Mouse (Mus musculus) hindbrain, embryonic 13.5 days (tissue): Measurements from ENCODE around the gene Gadd45gip1. TPM values are rescaled to one million over a fixed set of nuclear protein-coding genes. Genes with fewer than 3 reads are reported as not detected.

ENCODE experiments used
- ATAC-seq: fragments of 200-750 bp; cut with Nextera tagmentation; 2 replicates; pipeline ENCODE4 v1.8.0; 2017; ENCODE audit warnings: moderate TSS enrichment; ENCODE audit not compliant: low FRiP score
- H3K27ac ChIP-seq: fragments of 300-500 bp; sonication (generic); 2 replicates; pipeline ENCODE4 v1.5.1; 2015; ENCODE audit warnings: inconsistent platforms, mild to moderate bottlenecking, moderate library complexity
- H3K27me3 ChIP-seq: fragments of 300-500 bp; sonication (generic); 2 replicates; pipeline ENCODE4 v1.6.1; 2015; ENCODE audit warnings: mild to moderate bottlenecking, inconsistent platforms
- H3K36me3 ChIP-seq: fragments of 300-500 bp; sonication (generic); 2 replicates; pipeline ENCODE4 v1.6.1; 2015; ENCODE audit warnings: mild to moderate bottlenecking, inconsistent platforms
- H3K4me1 ChIP-seq: fragments of 300-500 bp; sonication (generic); replicated peaks from 2 replicates; pipeline ENCODE4 v1.6.1; 2015; ENCODE audit warnings: inconsistent platforms
- H3K4me2 ChIP-seq: fragments of 300-500 bp; sonication (generic); 2 replicates; pipeline ENCODE4 v1.6.1; 2015; ENCODE audit warnings: inconsistent platforms, mild to moderate bottlenecking, moderate library complexity
- H3K4me3 ChIP-seq: fragments of 300-500 bp; sonication (generic); 2 replicates; pipeline ENCODE4 v1.5.1; 2015; ENCODE audit warnings: mild to moderate bottlenecking, inconsistent platforms
- H3K9ac ChIP-seq: fragments of 300-500 bp; sonication (generic); 2 replicates; pipeline ENCODE4 v1.6.1; 2015; ENCODE audit warnings: mild to moderate bottlenecking, inconsistent platforms
- H3K9me3 ChIP-seq: fragments of 300-500 bp; sonication (generic); 2 replicates; pipeline ENCODE4 v1.6.1; 2016; ENCODE audit warnings: inconsistent platforms
- WGBS: fragments of 180-500 bp; shearing (Covaris S2); methylation state at CpG from one replicate; pipeline ENCODE4 v1.1.7; 2015; 5-methylcytosine and 5-hydroxymethylcytosine counted together
- polyA plus RNA-seq: library from polyadenylated mRNA; unstranded; fragments of >200 nt; fragmentation: Nextera tagmentation; extraction: Ambion mirVana; gene quantifications from 2 replicates; pipeline ENCODE4 v1.2.1, GENCODE M21; 2015

Gadd45gip1 gene
- polyA plus RNA-seq, 1 experiment from 2014 or later, result 37.3 TPM

- no peaks in the 10 kb centered on the region for H3K36me3 ChIP-seq
- H3K4me1 ChIP-seq, result peaks cover 88% of the 10 kb centered on the region
- H3K27ac ChIP-seq, result no peak overlapping the region
- H3K9ac ChIP-seq, result no peak overlapping the region
- ATAC-seq, result no peak
- 13% methylated on average over 11 of the region's 11 CpGs for WGBS
- H3K4me3 ChIP-seq, result no peak overlapping the region
- H3K9me3 ChIP-seq, result no peaks in the 10 kb centered on the region
- no peak overlapping the region for H3K4me2 ChIP-seq
- H3K27me3 ChIP-seq, result peaks cover 100% of the 10 kb centered on the region
Observed at GRCm38 (mm10) chr8:84788896-84789295, 42.4 kb upstream of the Gadd45gip1 start.

GRCm38 (mm10) chr8:84789345-84789744, 42.0 kb upstream of the Gadd45gip1 start:
- no peak overlapping the region for H3K4me2 ChIP-seq
- H3K4me3 ChIP-seq, result no peak overlapping the region
- peaks cover 100% of the 10 kb centered on the region for H3K27me3 ChIP-seq
- H3K36me3 ChIP-seq, result no peaks in the 10 kb centered on the region
- H3K9me3 ChIP-seq, result no peaks in the 10 kb centered on the region
- WGBS, result 36% methylated on average over 5 of the region's 5 CpGs
- no peak overlapping the region for H3K9ac ChIP-seq
- H3K27ac ChIP-seq, result no peak overlapping the region
- H3K4me1 ChIP-seq, result peaks cover 89% of the 10 kb centered on the region
- ATAC-seq, result no peak

DNA sequence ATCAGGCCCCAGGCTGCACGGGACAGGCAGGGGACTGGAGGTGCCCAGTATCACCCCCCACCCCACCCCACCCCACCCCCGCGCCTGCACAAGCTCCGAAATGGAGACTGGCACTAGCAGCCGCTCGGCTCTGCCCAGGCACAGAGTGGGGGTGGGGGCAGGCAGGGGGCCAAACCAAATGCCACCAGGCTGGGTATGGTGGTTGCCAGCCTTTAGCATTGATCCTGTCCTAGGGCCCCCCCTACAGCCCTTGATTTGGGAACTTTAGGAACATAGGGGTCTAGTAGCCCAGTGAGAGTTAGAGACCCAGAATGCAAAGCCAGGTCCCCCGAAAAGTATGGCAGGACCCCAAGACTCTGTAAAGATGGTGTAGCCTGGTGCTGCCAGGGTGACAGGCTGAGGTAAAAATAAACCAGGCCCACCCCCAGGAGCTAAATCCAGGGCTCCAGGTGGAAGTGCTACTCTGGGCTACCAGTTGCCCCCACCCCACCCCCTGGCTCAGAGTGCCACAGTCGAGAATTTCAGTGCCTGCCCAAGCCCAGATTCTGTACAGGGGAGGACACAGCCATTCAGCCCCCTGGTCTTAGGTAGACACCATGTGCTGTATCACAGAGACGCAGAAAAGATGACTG, 41.4 kb upstream of the Gadd45gip1 start:
- peaks cover 89% of the 10 kb centered on the region for H3K4me1 ChIP-seq
- peaks cover 100% of the 10 kb centered on the region for H3K27me3 ChIP-seq
- 72% methylated on average over 9 of the region's 9 CpGs for WGBS

DNA sequence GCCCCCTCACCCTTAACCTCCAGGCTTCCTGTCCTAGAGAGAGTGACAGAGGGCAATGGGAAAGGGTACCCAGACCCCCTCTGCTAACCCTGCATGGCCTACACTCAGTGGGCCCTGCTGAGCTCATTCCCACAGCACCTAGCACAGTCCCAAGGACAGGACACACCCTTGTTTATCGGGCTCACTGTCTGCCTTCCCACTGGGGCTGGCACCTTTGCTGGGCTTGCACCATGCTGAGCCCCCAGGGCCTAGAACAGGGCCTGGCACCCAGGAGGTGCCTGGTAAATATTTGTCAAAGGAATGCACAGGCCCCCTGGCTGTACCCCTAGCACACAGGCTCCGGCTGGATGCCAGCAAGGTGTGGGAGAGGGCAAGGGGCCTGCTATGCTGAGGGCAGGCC, 40.8 kb upstream of the Gadd45gip1 start:
- Histone ChIP-seq H3K27ac (no peak overlapping the region), H3K36me3 (no peaks in the 10 kb centered on the region), H3K4me1 (peaks cover 88% of the 10 kb centered on the region), H3K4me3 (no peak overlapping the region), H3K4me2 (no peak overlapping the region), H3K27me3 (peaks cover 100% of the 10 kb centered on the region), H3K9me3 (no peaks in the 10 kb centered on the region), H3K9ac (no peak overlapping the region)
- 76% methylated on average over 2 of the region's 2 CpGs for WGBS
- no peak for ATAC-seq

More for the DNA sequence above, 41.4 kb upstream of the Gadd45gip1 start:
- Histone ChIP-seq H3K36me3 (no peaks in the 10 kb centered on the region), H3K9me3 (no peaks in the 10 kb centered on the region), H3K4me2 (no peak overlapping the region), H3K4me3 (no peak overlapping the region), H3K27ac (no peak overlapping the region), H3K9ac (no peak overlapping the region)
- ATAC-seq, result no peak

GRCm38 (mm10) chr8:84792429-84792947, 38.8 kb upstream of the Gadd45gip1 start:
- Histone ChIP-seq H3K27ac (no peak overlapping the region), H3K4me2 (no peak overlapping the region), H3K27me3 (peaks cover 100% of the 10 kb centered on the region), H3K9ac (0 out of 2 replicates have a peak overlapping the region, but pooled peaks have one; percentile 13), H3K36me3 (no peaks in the 10 kb centered on the region), H3K4me1 (peaks cover 82% of the 10 kb centered on the region), H3K9me3 (no peaks in the 10 kb centered on the region), H3K4me3 (no peak overlapping the region)
- ATAC-seq, result no peak
- WGBS, result 81% methylated on average over 12 of the region's 12 CpGs

GRCm38 (mm10) chr8:84793134-84793533, 38.2 kb upstream of the Gadd45gip1 start:
- H3K9me3 ChIP-seq, result no peaks in the 10 kb centered on the region
- no peak for ATAC-seq
- H3K27ac ChIP-seq, result peak overlapping the region; percentile 92
- H3K4me3 ChIP-seq, result no peak overlapping the region
- peaks cover 100% of the 10 kb centered on the region for H3K27me3 ChIP-seq
- H3K4me2 ChIP-seq, result peak overlapping the region; percentile 33
- 80% methylated on average over 9 of the region's 9 CpGs for WGBS
- peaks cover 82% of the 10 kb centered on the region for H3K4me1 ChIP-seq
- no peaks in the 10 kb centered on the region for H3K36me3 ChIP-seq
- H3K9ac ChIP-seq, result no peak overlapping the region; the same call in 1 of the 2 replicates

DNA sequence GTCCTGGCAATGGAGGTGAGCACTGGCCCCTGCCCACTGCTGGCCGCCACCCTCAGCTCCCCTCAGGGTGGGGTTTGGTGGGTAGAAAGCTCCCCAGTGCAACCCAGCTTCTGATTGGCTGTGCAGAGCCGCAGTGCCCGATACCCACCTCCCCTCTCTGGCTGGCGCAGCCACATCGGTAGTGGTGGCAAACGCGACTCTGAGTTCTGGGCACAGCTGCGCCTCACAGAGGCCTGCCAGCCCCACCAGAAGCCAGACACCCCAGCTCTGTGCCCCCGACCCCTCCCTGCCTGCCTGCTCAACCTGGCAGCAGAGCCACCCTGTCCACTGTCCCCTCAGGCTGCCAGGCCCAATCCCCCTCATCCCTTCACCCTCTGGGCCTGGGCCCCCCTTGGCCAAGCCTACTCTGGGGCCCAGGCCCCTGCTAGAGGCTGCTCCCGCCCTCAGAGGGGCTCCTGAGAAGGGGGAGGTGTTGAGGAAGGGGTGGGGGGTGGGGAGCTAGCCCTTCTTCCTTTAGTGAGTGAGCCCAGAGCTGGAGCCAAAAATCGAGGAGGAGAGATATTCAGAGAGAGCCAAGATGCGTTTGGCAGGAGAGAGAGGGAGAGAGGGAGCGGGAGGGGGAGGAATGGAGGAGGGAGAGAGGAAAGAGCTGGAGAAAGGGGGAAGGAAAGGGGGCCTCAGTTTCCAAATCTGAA, 37.4 kb upstream of the Gadd45gip1 start:
- Histone ChIP-seq H3K4me2 (peak overlapping the region; percentile 33), H3K27ac (peak overlapping the region; percentile 92), H3K9ac (peak overlapping the region; percentile 43; the same call in 1 of the 2 replicates), H3K4me1 (peaks cover 83% of the 10 kb centered on the region), H3K4me3 (peak overlapping the region; percentile 9; the same call in 1 of the 2 replicates), H3K27me3 (peaks cover 100% of the 10 kb centered on the region), H3K9me3 (no peaks in the 10 kb centered on the region), H3K36me3 (no peaks in the 10 kb centered on the region)
- ATAC-seq, result peak; percentile 80
- WGBS, result 48% methylated on average over 13 of the region's 13 CpGs

GRCm38 (mm10) chr8:84794486-84794885, 36.8 kb upstream of the Gadd45gip1 start:
- WGBS, result 47% methylated on average over 7 of the region's 7 CpGs
- Histone ChIP-seq H3K27ac (peak overlapping the region; percentile 92), H3K9ac (peak overlapping the region; percentile 35; the same call in 1 of the 2 replicates), H3K9me3 (no peaks in the 10 kb centered on the region), H3K4me3 (no peak overlapping the region), H3K27me3 (peaks cover 100% of the 10 kb centered on the region), H3K36me3 (no peaks in the 10 kb centered on the region), H3K4me1 (peaks cover 83% of the 10 kb centered on the region), H3K4me2 (peak overlapping the region; percentile 29)
- ATAC-seq, result peak; percentile 43

DNA sequence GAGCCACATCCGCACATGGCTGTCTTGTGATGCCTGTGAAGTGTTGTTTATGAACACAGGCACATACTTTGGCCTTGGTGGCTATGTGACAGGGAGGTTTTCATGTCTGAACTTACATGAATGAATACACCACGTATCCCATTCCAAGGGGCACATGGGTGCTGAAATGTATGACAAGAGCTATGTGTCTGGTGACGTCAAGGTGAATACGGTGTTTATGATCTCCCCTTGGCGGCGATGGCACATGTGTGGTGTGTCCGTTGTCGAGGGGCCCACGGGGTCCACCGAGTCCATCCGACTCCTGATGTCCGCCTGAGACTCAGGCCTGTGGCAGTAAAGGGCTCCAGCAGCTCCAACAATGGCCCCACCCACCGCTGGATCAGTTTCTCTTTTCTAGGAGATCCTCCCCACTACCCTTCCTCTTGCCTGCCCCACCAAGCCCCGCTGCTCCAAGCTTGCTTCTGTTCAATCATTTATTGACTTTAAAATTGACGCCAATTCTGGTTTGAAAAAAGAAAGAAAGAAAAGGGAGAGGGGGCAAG, 34.0 kb upstream of the Gadd45gip1 start:
- H3K4me3 ChIP-seq, result no peak overlapping the region
- ATAC-seq, result no peak
- peak overlapping the region; percentile 88; the same call in 1 of the 2 replicates for H3K9ac ChIP-seq
- peaks cover 98% of the 10 kb centered on the region for H3K27me3 ChIP-seq
- H3K9me3 ChIP-seq, result no peaks in the 10 kb centered on the region
- WGBS, result 78% methylated on average over 15 of the region's 15 CpGs
- H3K4me1 ChIP-seq, result peaks cover 75% of the 10 kb centered on the region
- H3K27ac ChIP-seq, result no peak overlapping the region
- H3K4me2 ChIP-seq, result peak overlapping the region; percentile 76
- no peaks in the 10 kb centered on the region for H3K36me3 ChIP-seq

DNA sequence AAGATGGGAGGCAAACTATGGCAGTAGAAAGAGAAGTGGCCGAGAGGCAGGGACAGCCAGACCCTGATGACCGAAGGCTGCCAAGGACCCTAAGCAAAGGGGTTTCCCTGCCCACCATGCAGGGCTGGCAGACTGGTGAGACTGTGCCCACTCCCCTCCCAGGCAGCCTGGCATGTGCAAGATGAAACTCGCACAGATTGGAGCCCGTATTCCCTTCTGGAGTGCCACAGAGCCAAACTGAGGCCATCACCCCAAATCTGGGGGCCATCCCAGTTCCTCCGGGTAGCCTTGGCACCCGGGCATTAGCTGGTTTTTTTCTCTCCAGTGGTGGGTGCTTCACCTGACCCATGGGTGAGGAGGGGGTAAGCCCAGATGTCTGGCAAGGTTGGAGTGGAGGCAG, 33.4 kb upstream of the Gadd45gip1 start:
- Histone ChIP-seq H3K9me3 (no peaks in the 10 kb centered on the region), H3K27ac (peak overlapping the region; percentile 87; the same call in 1 of the 2 replicates), H3K27me3 (peaks cover 98% of the 10 kb centered on the region), H3K4me1 (peaks cover 69% of the 10 kb centered on the region), H3K4me2 (peak overlapping the region; percentile 76), H3K36me3 (no peaks in the 10 kb centered on the region), H3K9ac (peak overlapping the region; percentile 88; the same call in 1 of the 2 replicates), H3K4me3 (peak overlapping the region; percentile 72)
- no peak for ATAC-seq
- 71% methylated on average over 6 of the region's 6 CpGs for WGBS

GRCm38 (mm10) chr8:84798446-84799135, 32.7 kb upstream of the Gadd45gip1 start:
- Histone ChIP-seq H3K4me2 (peak overlapping the region; percentile 76), H3K36me3 (no peaks in the 10 kb centered on the region), H3K4me3 (peak overlapping the region; percentile 72), H3K27me3 (peaks cover 98% of the 10 kb centered on the region), H3K27ac (peak overlapping the region; percentile 87), H3K9me3 (no peaks in the 10 kb centered on the region), H3K9ac (peak overlapping the region; percentile 88), H3K4me1 (peaks cover 63% of the 10 kb centered on the region)
- no peak for ATAC-seq
- WGBS, result 39% methylated on average over 10 of the region's 10 CpGs
